Mouse (Mus musculus) small intestine, adult 2 months (tissue): ENCODE results near the gene 1700001O22Rik.

Source experiments
- CTCF ChIP-seq: fragments of 200-500 bp; IDR thresholded peaks from 2 replicates; pipeline ENCODE4 v1.5.1; 2012; ENCODE audit warnings: low read depth, mild to moderate bottlenecking, control low read depth, inconsistent platforms, low read length, moderate library complexity, mixed read lengths; ENCODE audit not compliant: insufficient replicate concordance, insufficient read length; ENCODE audit errors: extremely low read depth
- POLR2A ChIP-seq: fragments of 200-500 bp; IDR thresholded peaks from 2 replicates; pipeline ENCODE4 v1.6.1; 2012; ENCODE audit warnings: low read depth, mild to moderate bottlenecking, control low read depth, inconsistent platforms, low read length, moderate library complexity

DNA sequence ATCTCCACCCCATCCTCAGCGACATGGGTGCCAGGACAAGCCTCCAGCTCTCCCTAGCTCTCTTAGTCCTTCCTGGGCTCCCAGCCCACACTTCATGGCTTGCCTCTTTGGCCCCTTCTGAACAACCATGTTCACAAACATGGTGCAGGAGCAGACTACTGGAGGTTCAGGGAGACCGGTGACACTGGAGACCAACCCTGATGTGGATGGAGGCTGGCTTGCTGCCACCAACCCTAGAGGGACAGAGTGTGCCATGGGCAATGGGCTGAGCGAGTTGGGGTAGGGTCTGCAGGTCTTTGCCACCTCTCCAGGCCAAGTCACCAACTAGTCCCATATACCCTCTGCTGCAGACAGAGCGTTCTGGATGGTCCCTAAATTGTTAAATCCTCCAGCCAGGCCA, 44.0 kb downstream of the 1700001O22Rik start:
- TF ChIP-seq POLR2A (no peak), CTCF (no peak)
